Comparison of ENCODE assay signal across 8 mouse cellular contexts in the genomic region with DNA sequence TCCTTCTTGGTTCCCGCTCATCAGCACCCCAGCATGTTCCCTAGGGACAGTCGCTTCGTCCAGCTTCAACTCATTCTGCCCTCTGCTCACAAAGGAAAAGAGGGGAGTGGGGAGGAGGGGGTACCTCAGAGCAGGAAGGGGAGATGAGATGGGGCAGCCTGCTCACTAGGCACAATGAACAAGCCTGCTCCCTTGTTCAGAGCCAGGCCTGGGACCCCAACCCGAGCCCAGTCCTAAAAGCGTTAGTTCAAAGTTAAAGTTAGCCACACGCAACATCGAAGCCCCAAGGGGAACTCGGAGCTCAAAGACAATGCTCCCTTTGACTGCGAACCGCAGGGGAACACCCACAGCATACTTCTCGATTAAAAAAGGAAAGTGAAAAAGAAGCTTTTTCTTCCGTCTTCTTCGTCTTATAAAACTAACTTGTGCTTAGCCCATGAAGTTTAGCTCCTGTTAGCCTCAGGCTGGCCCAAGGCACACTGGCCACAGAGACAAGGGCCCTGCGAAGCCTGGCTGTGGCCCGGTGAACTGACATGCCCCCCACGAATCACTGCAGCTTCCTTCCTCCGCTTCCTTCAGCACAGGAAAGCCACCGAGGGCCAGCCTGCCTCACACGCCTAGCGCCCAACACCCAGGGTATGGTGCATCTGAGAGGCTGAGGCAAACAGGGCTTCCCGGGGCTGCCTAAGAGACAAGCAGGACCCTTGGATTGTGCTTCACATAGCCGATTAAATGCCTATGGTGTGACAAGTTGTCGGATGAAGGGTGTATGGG. TPM values are rescaled to one million over a fixed set of nuclear protein-coding genes. Genes with fewer than 3 reads are reported as not detected.
A peak's percentile ranks its signal among the peaks of the same experiment; 100 is the strongest.
DNase-seq lines count a peak whose midpoint lies in the region; ATAC-seq and TF ChIP-seq lines count a peak whose summit lies in the region.

No protein-coding gene starts in this region.

- peak; percentile 54 for DNase-seq in kidney, adult 2 months
- DNase-seq in kidney, adult 18-20 months, result no peak
- DNase-seq in kidney, postnatal 0 days (ENCODE audit: low spot score), result no peak
- DNase-seq in natural killer cell, adult 2 months (ENCODE audit: low spot score in 2 of 2), result peak; percentile 52 to 60
- DNase-seq in cerebellum, postnatal 10 days, result no peak
- no peak for DNase-seq in gastrocnemius, postnatal 25 days
- no peak for DNase-seq in right cerebral cortex, adult 18-20 months

- H3K27ac ChIP-seq in kidney, adult 2 months (ENCODE audit: insufficient read depth, low read depth, low read length), result no peak overlapping the region
- peak overlapping the region; percentile 80 for H3K27ac ChIP-seq in bone marrow, adult 2 months (ENCODE audit: control insufficient read depth, insufficient read depth, low read depth, low read length, poor library complexity)
- no peak overlapping the region for H3K27ac ChIP-seq in kidney, postnatal 0 days

- peaks cover 9% of the 10 kb centered on the region for H3K4me1 ChIP-seq in kidney, adult 2 months (ENCODE audit: control insufficient read depth, insufficient read depth, low read length)
- H3K4me1 ChIP-seq in bone marrow, adult 2 months (ENCODE audit: control insufficient read depth, insufficient read depth, low read length), result peaks cover 3% of the 10 kb centered on the region
- H3K4me1 ChIP-seq in kidney, postnatal 0 days (replicated peaks; ENCODE audit: insufficient read depth, low read length), result peaks cover 27% of the 10 kb centered on the region

- no peaks in the 10 kb centered on the region for H3K27me3 ChIP-seq in kidney, adult 2 months (replicated peaks; ENCODE audit: control insufficient read depth, insufficient read depth, low read length)
- H3K27me3 ChIP-seq in kidney, postnatal 0 days (ENCODE audit: insufficient read depth, low read length), result no peaks in the 10 kb centered on the region; the same call in 1 of the 2 replicates

- no peak overlapping the region for H3K9ac ChIP-seq in kidney, postnatal 0 days (ENCODE audit: low read depth, low read length)

- 56% methylated on average over 23 of the region's 23 CpGs for WGBS in kidney, adult 2 months
- 7% methylated on average over 23 of the region's 23 CpGs for WGBS in bone marrow, adult 2 months
- WGBS in kidney, postnatal 0 days, result 48% methylated on average over 23 of the region's 23 CpGs

- H3K9me3 ChIP-seq in kidney, postnatal 0 days (replicated peaks; ENCODE audit: low read length), result no peaks in the 10 kb centered on the region

- TF ChIP-seq CTCF in kidney, adult 2 months (conservative IDR thresholded peaks at IDR 0.05; ENCODE audit: insufficient read depth, insufficient read length, low read depth, low read length), result no peak
- TF ChIP-seq CTCF in bone marrow, adult 2 months (IDR thresholded peaks at IDR 0.05; ENCODE audit: control insufficient read depth, insufficient read depth, low read length), result no peak
- TF ChIP-seq CTCF in kidney, postnatal 0 days (IDR thresholded peaks at IDR 0.05; ENCODE audit: low read depth), result no peak

- no peak overlapping the region for H3K4me3 ChIP-seq in kidney, adult 2 months (ENCODE audit: insufficient read depth, low read depth, low read length)
- peak overlapping the region; percentile 26 for H3K4me3 ChIP-seq in bone marrow, adult 2 months (replicated peaks; ENCODE audit: control insufficient read depth, low read depth, low read length)
- no peak overlapping the region for H3K4me3 ChIP-seq in kidney, postnatal 0 days (replicated peaks; ENCODE audit: low read depth, low read length)

- TF ChIP-seq POLR2A in kidney, adult 2 months (IDR thresholded peaks at IDR 0.05; ENCODE audit: low read depth, low read length), result no peak
- TF ChIP-seq POLR2A in bone marrow, adult 2 months (IDR thresholded peaks at IDR 0.05; ENCODE audit: borderline replicate concordance, control insufficient read depth, low read depth, low read length), result 0 out of 2 replicates have a peak, but pooled peaks have one; percentile 11

- no peaks in the 10 kb centered on the region for H3K36me3 ChIP-seq in kidney, adult 2 months (ENCODE audit: control insufficient read depth, insufficient read depth, low read length)
- H3K36me3 ChIP-seq in kidney, postnatal 0 days (ENCODE audit: insufficient read depth, low read length), result no peaks in the 10 kb centered on the region

- ATAC-seq in kidney, postnatal 0 days (replicated peaks; ENCODE audit: low FRiP score, low read depth), result 0 out of 2 replicates have a peak, but pooled peaks have one; percentile 29

- H3K4me2 ChIP-seq in kidney, postnatal 0 days (ENCODE audit: low read length), result peak overlapping the region; percentile 21

RNA-seq across cellular contexts. Expression of a gene that starts 45.4 kb away (rescaled TPM):
- 2.9 and 3.4 TPM in 2 replicates for polyA plus RNA-seq in kidney, adult 2 months (2012; rRNA removed)
- polyA plus RNA-seq in bone marrow, adult 2 months (2011; ENCODE audit: insufficient read depth, insufficient read length, low replicate concordance, missing spikeins), result 1.5 and 1.6 TPM in 2 replicates
- 2.0 TPM in 2 replicates for polyA plus RNA-seq in kidney, postnatal 0 days (2015; fragmentation: Nextera tagmentation; extraction: Ambion mirVana)
- 1 to 10 TPM; 6.4 to 7.7 TPM for total RNA-seq in gastrocnemius, postnatal 25 days (2021)

Comparison
In these comparisons a context has a peak if more than half of its experiments do, and no peak if none do; other contexts are left out.
1. DNase-seq: peak in kidney, adult 2 months (single experiment) and natural killer cell, adult 2 months (2 of 2); none in kidney, adult 18-20 months (single experiment), kidney, postnatal 0 days (single experiment), cerebellum, postnatal 10 days (0 of 2), gastrocnemius, postnatal 25 days (single experiment) and right cerebral cortex, adult 18-20 months (single experiment).